In the genomic region with DNA sequence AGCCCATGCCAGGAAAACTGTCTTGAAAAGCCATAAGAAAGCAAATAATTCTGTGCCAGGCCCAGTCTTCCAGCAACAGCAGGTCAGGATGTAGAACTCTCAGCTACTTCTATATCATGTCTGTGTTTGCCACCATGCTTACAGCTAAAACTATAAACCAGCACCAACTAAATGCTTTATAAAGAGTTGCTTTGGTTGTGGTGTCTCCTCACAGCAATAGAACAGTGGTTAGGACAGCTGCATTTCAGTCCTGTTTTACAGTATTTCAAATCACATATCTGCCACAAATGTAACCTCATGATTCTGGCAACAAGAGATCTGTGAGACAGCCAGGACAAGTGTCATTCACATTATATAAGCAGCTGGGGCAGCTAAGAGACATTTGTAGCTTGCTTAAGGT, we compare ENCODE assay signal across 15 mouse cellular contexts. TPM values are rescaled to one million over a fixed set of nuclear protein-coding genes. Genes with fewer than 3 reads are reported as not detected.
DNase-seq lines count a peak whose midpoint lies in the region; ATAC-seq and TF ChIP-seq lines count a peak whose summit lies in the region.
"Had no signal": no experiment of that assay in that cellular context is flagged by ENCODE, and none has a peak within 500 bp of the region (broad histone marks: within the 10 kb centered on the region; RNA-seq: fewer than 3 reads in every experiment).

No protein-coding gene starts in this region.

- no peaks in the 10 kb centered on the region for H3K27me3 ChIP-seq in embryonic facial prominence, embryonic 13.5 days
- no peaks in the 10 kb centered on the region for H3K27me3 ChIP-seq in embryonic facial prominence, embryonic 10.5 days (replicated peaks; ENCODE audit: low read depth, poor library complexity, severe bottlenecking)
- no peaks in the 10 kb centered on the region for H3K27me3 ChIP-seq in limb, embryonic 11.5 days (ENCODE audit: control insufficient read depth, insufficient read depth, low read length)
- no peaks in the 10 kb centered on the region for H3K27me3 ChIP-seq in limb, embryonic 10.5 days (ENCODE audit: low read depth, poor library complexity, severe bottlenecking)
- H3K27me3 ChIP-seq in liver, embryonic 14.5 days (ENCODE audit: control insufficient read depth, insufficient read depth, low read length), result no peaks in the 10 kb centered on the region
- H3K27me3 ChIP-seq: megakaryocyte, embryonic 14.5 days; neural tube, embryonic 12.5 days had no signal

- no peak overlapping the region for H3K4me2 ChIP-seq in embryonic facial prominence, embryonic 13.5 days
- no peak overlapping the region for H3K4me2 ChIP-seq in limb, embryonic 11.5 days (ENCODE audit: low read depth, severe bottlenecking)
- no peak overlapping the region for H3K4me2 ChIP-seq in liver, embryonic 14.5 days (ENCODE audit: low read depth)
- H3K4me2 ChIP-seq: neural tube, embryonic 12.5 days had no signal

- H3K4me1 ChIP-seq in embryonic facial prominence, embryonic 13.5 days, result peaks cover 4% of the 10 kb centered on the region
- H3K4me1 ChIP-seq in embryonic facial prominence, embryonic 10.5 days, result peaks cover 6% of the 10 kb centered on the region; the same call in 1 of the 2 replicates
- no peaks in the 10 kb centered on the region for H3K4me1 ChIP-seq in limb, embryonic 11.5 days (ENCODE audit: control insufficient read depth, insufficient read depth, low read length)
- H3K4me1 ChIP-seq in limb, embryonic 10.5 days, result peaks cover 6% of the 10 kb centered on the region; the same call in 1 of the 2 replicates
- H3K4me1 ChIP-seq in liver, embryonic 14.5 days (replicated peaks; ENCODE audit: control insufficient read depth in 2 of 2, insufficient read depth in 2 of 2, low read length in 1 of 2), result peaks cover 0 to 2% of the 10 kb centered on the region in 2 experiments; a peak in 1 of 4 replicates

- DNase-seq in embryonic facial prominence, embryonic 10.5 days (ENCODE audit: low spot score), result no peak
- peak; percentile 33 for DNase-seq in limb, embryonic 11.5 days (ENCODE audit: low spot score)
- no peak for DNase-seq in limb, embryonic 10.5 days (ENCODE audit: low spot score)
- DNase-seq in ES-CJ7 (ENCODE audit: low read depth, low spot score), result peak; percentile 69
- no peak for DNase-seq in liver, embryonic 14.5 days (ENCODE audit: low read depth in 3 of 3, low spot score in 3 of 3)
- DNase-seq in urinary bladder, adult 2 months (ENCODE audit: low spot score), result no peak
- DNase-seq: cerebellum, postnatal 25 days; kidney, adult 11 months; layer of hippocampus, adult 9-11 months; thymus, postnatal 4 days had no signal

- ATAC-seq in embryonic facial prominence, embryonic 13.5 days (ENCODE audit: insufficient number of reproducible peaks, insufficient read depth, low FRiP score, low TSS enrichment, low read depth), result no peak
- ATAC-seq in limb, embryonic 11.5 days (ENCODE audit: insufficient number of reproducible peaks, low FRiP score, low TSS enrichment, low read depth), result no peak
- no peak for ATAC-seq in liver, embryonic 14.5 days (ENCODE audit: insufficient read depth)
- no peak for ATAC-seq in activated CD4-positive, CD25-positive, alpha-beta regulatory T cell, adult 4 months

- no peak for TF ChIP-seq CTCF in liver, embryonic 14.5 days (IDR thresholded peaks at IDR 0.05; ENCODE audit: low read depth)

- H3K9ac ChIP-seq in embryonic facial prominence, embryonic 13.5 days, result no peak overlapping the region
- H3K9ac ChIP-seq in limb, embryonic 11.5 days (ENCODE audit: low read length), result no peak overlapping the region
- H3K9ac ChIP-seq in liver, embryonic 14.5 days (replicated peaks), result no peak overlapping the region
- H3K9ac ChIP-seq: neural tube, embryonic 12.5 days had no signal

- H3K4me3 ChIP-seq in embryonic facial prominence, embryonic 13.5 days, result no peak overlapping the region
- no peak overlapping the region for H3K4me3 ChIP-seq in embryonic facial prominence, embryonic 10.5 days
- no peak overlapping the region for H3K4me3 ChIP-seq in limb, embryonic 11.5 days (ENCODE audit: low read depth, low read length)
- no peak overlapping the region for H3K4me3 ChIP-seq in limb, embryonic 10.5 days
- H3K4me3 ChIP-seq in liver, embryonic 14.5 days (ENCODE audit: insufficient read depth in 1 of 2, low read depth in 2 of 2, low read length in 2 of 2), result no peak overlapping the region
- H3K4me3 ChIP-seq: erythroblast, embryonic 14.5 days; megakaryocyte, embryonic 14.5 days; neural tube, embryonic 12.5 days had no signal

- no peaks in the 10 kb centered on the region for H3K9me3 ChIP-seq in embryonic facial prominence, embryonic 13.5 days
- no peaks in the 10 kb centered on the region for H3K9me3 ChIP-seq in embryonic facial prominence, embryonic 10.5 days
- no peaks in the 10 kb centered on the region for H3K9me3 ChIP-seq in limb, embryonic 11.5 days (ENCODE audit: control insufficient read depth, low read length)
- no peaks in the 10 kb centered on the region for H3K9me3 ChIP-seq in limb, embryonic 10.5 days (replicated peaks)
- no peaks in the 10 kb centered on the region for H3K9me3 ChIP-seq in liver, embryonic 14.5 days (ENCODE audit: control insufficient read depth, low read length)
- H3K9me3 ChIP-seq: megakaryocyte, embryonic 14.5 days; neural tube, embryonic 12.5 days had no signal

- peaks cover 61% of the 10 kb centered on the region for H3K36me3 ChIP-seq in embryonic facial prominence, embryonic 13.5 days
- H3K36me3 ChIP-seq in embryonic facial prominence, embryonic 10.5 days (replicated peaks), result peaks cover 83% of the 10 kb centered on the region
- peaks cover 6% of the 10 kb centered on the region; the same call in 1 of the 2 replicates for H3K36me3 ChIP-seq in limb, embryonic 11.5 days (ENCODE audit: control insufficient read depth, insufficient read depth, low read length)
- peaks cover 88% of the 10 kb centered on the region for H3K36me3 ChIP-seq in limb, embryonic 10.5 days
- peaks cover 41% of the 10 kb centered on the region for H3K36me3 ChIP-seq in liver, embryonic 14.5 days (replicated peaks; ENCODE audit: control insufficient read depth, insufficient read depth, low read depth)

- H3K27ac ChIP-seq in embryonic facial prominence, embryonic 13.5 days, result peak overlapping the region; percentile 65; the same call in 1 of the 2 replicates
- H3K27ac ChIP-seq in embryonic facial prominence, embryonic 10.5 days (replicated peaks), result no peak overlapping the region
- H3K27ac ChIP-seq in limb, embryonic 11.5 days (replicated peaks; ENCODE audit: low read depth, low read length), result no peak overlapping the region
- no peak overlapping the region for H3K27ac ChIP-seq in limb, embryonic 10.5 days
- peak overlapping the region; percentile 64; the same call in 1 of the 2 replicates for H3K27ac ChIP-seq in liver, embryonic 14.5 days
- H3K27ac ChIP-seq: neural tube, embryonic 12.5 days had no signal

- TF ChIP-seq EP300 in liver, embryonic 14.5 days (IDR thresholded peaks at IDR 0.05; ENCODE audit: low read depth), result no peak

RNA-seq across cellular contexts. Expression of gene Zbtb37, which starts 6.2 kb away (rescaled TPM):
- 8.8 and 11.7 TPM in 2 replicates for polyA plus RNA-seq in embryonic facial prominence, embryonic 13.5 days (2015; fragmentation: Nextera tagmentation; extraction: Ambion mirVana)
- 5.7 TPM in 2 replicates for polyA plus RNA-seq in embryonic facial prominence, embryonic 10.5 days (2016; fragmentation: Nextera tagmentation; extraction: Ambion mirVana)
- polyA plus RNA-seq in limb, embryonic 11.5 days (2014; fragmentation: Nextera tagmentation; extraction: Ambion mirVana), result 9.3 and 11.5 TPM in 2 replicates
- 6.2 and 8.6 TPM in 2 replicates for polyA plus RNA-seq in limb, embryonic 10.5 days (2016; fragmentation: Nextera tagmentation; extraction: Ambion mirVana)
- 0.49 and 0.73 TPM in 2 replicates for polyA plus RNA-seq in liver, embryonic 14.5 days (2012; rRNA removed)
- 1.8 TPM in 2 replicates for polyA plus RNA-seq in liver, embryonic 14.5 days (2014; fragmentation: Nextera tagmentation; extraction: Ambion mirVana)
- 1 to 10 TPM; 4.3 to 5.2 TPM for polyA plus RNA-seq in activated CD4-positive, CD25-positive, alpha-beta regulatory T cell, adult 4 months (2017; shearing (Covaris generic))
- 4.1 and 4.2 TPM in 2 replicates for polyA plus RNA-seq in urinary bladder, adult 2 months (2012; rRNA removed)
- polyA plus RNA-seq: erythroblast, embryonic 14.5 days had no signal

RNA-seq across cellular contexts. Expression of gene Dars2, which starts 29.6 kb away (rescaled TPM):
- 26.2 TPM in 2 replicates for polyA plus RNA-seq in embryonic facial prominence, embryonic 13.5 days (2015; fragmentation: Nextera tagmentation; extraction: Ambion mirVana)
- 59.0 and 68.3 TPM in 2 replicates for polyA plus RNA-seq in embryonic facial prominence, embryonic 10.5 days (2016; fragmentation: Nextera tagmentation; extraction: Ambion mirVana)
- 48.0 and 51.6 TPM in 2 replicates for polyA plus RNA-seq in limb, embryonic 11.5 days (2014; fragmentation: Nextera tagmentation; extraction: Ambion mirVana)
- 66.7 and 74.6 TPM in 2 replicates for polyA plus RNA-seq in limb, embryonic 10.5 days (2016; fragmentation: Nextera tagmentation; extraction: Ambion mirVana)
- polyA plus RNA-seq in liver, embryonic 14.5 days (2012; rRNA removed), result 14.6 and 18.2 TPM in 2 replicates
- 37.2 and 37.7 TPM in 2 replicates for polyA plus RNA-seq in liver, embryonic 14.5 days (2014; fragmentation: Nextera tagmentation; extraction: Ambion mirVana)
- 10 to 100 TPM; 17.3 to 22.9 TPM for polyA plus RNA-seq in activated CD4-positive, CD25-positive, alpha-beta regulatory T cell, adult 4 months (2017; shearing (Covaris generic))
- polyA plus RNA-seq in urinary bladder, adult 2 months (2012; rRNA removed), result 17.0 and 17.9 TPM in 2 replicates

RNA-seq across cellular contexts. Expression of gene Cenpl, which starts 29.7 kb away (rescaled TPM):
- polyA plus RNA-seq in embryonic facial prominence, embryonic 13.5 days (2015; fragmentation: Nextera tagmentation; extraction: Ambion mirVana), result 36.1 and 36.2 TPM in 2 replicates
- 36.2 and 40.7 TPM in 2 replicates for polyA plus RNA-seq in embryonic facial prominence, embryonic 10.5 days (2016; fragmentation: Nextera tagmentation; extraction: Ambion mirVana)
- polyA plus RNA-seq in limb, embryonic 11.5 days (2014; fragmentation: Nextera tagmentation; extraction: Ambion mirVana), result 41.7 and 44.8 TPM in 2 replicates
- polyA plus RNA-seq in limb, embryonic 10.5 days (2016; fragmentation: Nextera tagmentation; extraction: Ambion mirVana), result 40.1 and 44.6 TPM in 2 replicates
- 8.7 and 14.5 TPM in 2 replicates for polyA plus RNA-seq in liver, embryonic 14.5 days (2012; rRNA removed)
- 36.5 and 39.0 TPM in 2 replicates for polyA plus RNA-seq in liver, embryonic 14.5 days (2014; fragmentation: Nextera tagmentation; extraction: Ambion mirVana)
- polyA plus RNA-seq in activated CD4-positive, CD25-positive, alpha-beta regulatory T cell, adult 4 months (2017; shearing (Covaris generic)), result 10 to 100 TPM; 28.4 to 29.3 TPM
- polyA plus RNA-seq in urinary bladder, adult 2 months (2012; rRNA removed), result 2.6 and 3.2 TPM in 2 replicates

Comparison
In these comparisons a context has a peak if more than half of its experiments do, and no peak if none do; other contexts are left out.
1. H3K27ac ChIP-seq: peak in embryonic facial prominence, embryonic 13.5 days (single experiment) and liver, embryonic 14.5 days (single experiment); none in embryonic facial prominence, embryonic 10.5 days (single experiment), limb, embryonic 11.5 days (single experiment) and limb, embryonic 10.5 days (single experiment).
2. DNase-seq: peak in limb, embryonic 11.5 days (single experiment) and ES-CJ7 (single experiment); none in embryonic facial prominence, embryonic 10.5 days (single experiment), limb, embryonic 10.5 days (single experiment), liver, embryonic 14.5 days (0 of 3) and urinary bladder, adult 2 months (single experiment).